Mouse (Mus musculus) erythroblast, adult 5-6 weeks (primary cell): ENCODE data around the gene Bace1. TPM values are rescaled to one million over a fixed set of nuclear protein-coding genes. Genes with fewer than 3 reads are reported as not detected.

Experiments
- ATAC-seq: replicated peaks from 2 replicates; pipeline ENCODE4 v1.8.0; 2016; ENCODE audit warnings: moderate number of reproducible peaks, mild to moderate bottlenecking, moderate TSS enrichment, inconsistent platforms; ENCODE audit not compliant: poor library complexity, low FRiP score, severe bottlenecking
- total RNA-seq, 2 experiments: library from RNA; stranded (forward) in 1 of 2; stranded (reverse) in 1 of 2; fragments of 150-400 nt in 1 of 2; fragments of 200-764, 138-1000 nt in 1 of 2; gene quantifications; 2 replicates each; pipeline versions ENCODE4 v1.2.3 to v1.2.4; 2015 to 2017; ENCODE audit warnings: low replicate concordance in 2 of 2

The Bace1 gene
- 1.0 and 25.7 TPM in 2 replicates for total RNA-seq (2015; ENCODE audit: low replicate concordance)
- total RNA-seq (2017; ENCODE audit: low replicate concordance), result 2.5 and 14.2 TPM in 2 replicates

GRCm38 (mm10) chr9:45838434-45839138, at the start of gene Bace1:
Gene Bace1 (plus strand): TSS chr9:45838580.
- no peak for ATAC-seq

GRCm38 (mm10) chr9:45791456-45792142, 46.8 kb upstream of the Bace1 start:
- ATAC-seq, result no peak

GRCm38 (mm10) chr9:45792235-45792634, 46.1 kb upstream of the Bace1 start:
- no peak for ATAC-seq

GRCm38 (mm10) chr9:45793697-45794096, 44.7 kb upstream of the Bace1 start:
- ATAC-seq, result no peak

GRCm38 (mm10) chr9:45795722-45796121, 42.7 kb upstream of the Bace1 start:
- no peak for ATAC-seq

GRCm38 (mm10) chr9:45797271-45797670, 41.1 kb upstream of the Bace1 start:
- ATAC-seq, result no peak

- ATAC-seq, result 0 out of 2 replicates have a peak, but pooled peaks have one; percentile 40
These were observed 39.8 kb upstream of the Bace1 start for GRCm38 (mm10) chr9:45798467-45799164.

GRCm38 (mm10) chr9:45799402-45799801, 39.0 kb upstream of the Bace1 start:
- no peak for ATAC-seq

GRCm38 (mm10) chr9:45803070-45803774, 35.2 kb upstream of the Bace1 start:
- peak; percentile 84 for ATAC-seq

GRCm38 (mm10) chr9:45806847-45807246, 31.5 kb upstream of the Bace1 start:
- no peak for ATAC-seq

- ATAC-seq, result no peak
These were observed 31.0 kb upstream of the Bace1 start for GRCm38 (mm10) chr9:45807337-45807736.

GRCm38 (mm10) chr9:45807761-45808160, 30.6 kb upstream of the Bace1 start:
- no peak for ATAC-seq

- ATAC-seq, result no peak
These were observed 26.4 kb upstream of the Bace1 start for GRCm38 (mm10) chr9:45811946-45812345.

GRCm38 (mm10) chr9:45815113-45815512, 23.3 kb upstream of the Bace1 start:
- ATAC-seq, result no peak

GRCm38 (mm10) chr9:45815525-45815924, 22.9 kb upstream of the Bace1 start:
- ATAC-seq, result no peak

- no peak for ATAC-seq
These were observed 19.9 kb upstream of the Bace1 start for GRCm38 (mm10) chr9:45818406-45819011.

- peak; percentile 18 for ATAC-seq
These were observed 10.6 kb upstream of the Bace1 start for GRCm38 (mm10) chr9:45827663-45828290.

- peak; percentile 98 for ATAC-seq
These were observed 10.0 kb upstream of the Bace1 start, which contains the start of gene Cep164 for GRCm38 (mm10) chr9:45828291-45828963. Gene Cep164 (minus strand): TSS chr9:45828691.
